Mouse (Mus musculus) forebrain, embryonic 15.5 days (tissue): ENCODE data around the gene Cabp7. TPM values are rescaled to one million over a fixed set of nuclear protein-coding genes. Genes with fewer than 3 reads are reported as not detected.

Experiments used
- ATAC-seq: fragments of 200-750 bp; cut with Nextera tagmentation; replicated peaks from 2 replicates; pipeline ENCODE4 v1.8.0; 2017; ENCODE audit warnings: mild to moderate bottlenecking, moderate TSS enrichment, moderate library complexity
- H3K27ac ChIP-seq: fragments of 300-500 bp; sonication (generic); replicated peaks from 2 replicates; pipeline ENCODE4 v1.5.1; 2015; ENCODE audit warnings: mild to moderate bottlenecking, inconsistent platforms
- H3K27me3 ChIP-seq: fragments of 300-500 bp; sonication (generic); 2 replicates; pipeline ENCODE4 v1.6.1; 2015; ENCODE audit warnings: inconsistent platforms
- H3K36me3 ChIP-seq: fragments of 300-500 bp; sonication (generic); 2 replicates; pipeline ENCODE4 v1.6.1; 2015; ENCODE audit warnings: mild to moderate bottlenecking, inconsistent platforms
- H3K4me1 ChIP-seq: fragments of 300-500 bp; sonication (generic); 2 replicates; pipeline ENCODE4 v1.6.1; 2015; ENCODE audit warnings: inconsistent platforms
- H3K4me2 ChIP-seq: fragments of 300-500 bp; sonication (generic); replicated peaks from 2 replicates; pipeline ENCODE4 v1.6.1; 2015; ENCODE audit warnings: mild to moderate bottlenecking, inconsistent platforms
- H3K4me3 ChIP-seq: fragments of 300-500 bp; sonication (generic); 2 replicates; pipeline ENCODE4 v1.5.1; 2015; ENCODE audit warnings: mild to moderate bottlenecking, inconsistent platforms
- H3K9ac ChIP-seq: fragments of 300-500 bp; sonication (generic); replicated peaks from 2 replicates; pipeline ENCODE4 v1.6.1; 2015; ENCODE audit warnings: mild to moderate bottlenecking, inconsistent platforms
- H3K9me3 ChIP-seq: fragments of 300-500 bp; sonication (generic); 2 replicates; pipeline ENCODE4 v1.6.1; 2016; ENCODE audit warnings: inconsistent platforms
- WGBS: fragments of 180-500 bp; shearing (Covaris S2); methylation state at CpG from one replicate; pipeline ENCODE4 v1.1.7; 2015; ENCODE audit warnings: mixed read lengths; 5-methylcytosine and 5-hydroxymethylcytosine counted together
- polyA plus RNA-seq: library from polyadenylated mRNA; unstranded; fragments of >200 nt; fragmentation: Nextera tagmentation; extraction: Ambion mirVana; gene quantifications from 2 replicates; pipeline ENCODE4 v1.2.1, GENCODE M21; 2015

The Cabp7 gene
- polyA plus RNA-seq, 1 experiment from 2014 or later, result 1.3 TPM

DNA sequence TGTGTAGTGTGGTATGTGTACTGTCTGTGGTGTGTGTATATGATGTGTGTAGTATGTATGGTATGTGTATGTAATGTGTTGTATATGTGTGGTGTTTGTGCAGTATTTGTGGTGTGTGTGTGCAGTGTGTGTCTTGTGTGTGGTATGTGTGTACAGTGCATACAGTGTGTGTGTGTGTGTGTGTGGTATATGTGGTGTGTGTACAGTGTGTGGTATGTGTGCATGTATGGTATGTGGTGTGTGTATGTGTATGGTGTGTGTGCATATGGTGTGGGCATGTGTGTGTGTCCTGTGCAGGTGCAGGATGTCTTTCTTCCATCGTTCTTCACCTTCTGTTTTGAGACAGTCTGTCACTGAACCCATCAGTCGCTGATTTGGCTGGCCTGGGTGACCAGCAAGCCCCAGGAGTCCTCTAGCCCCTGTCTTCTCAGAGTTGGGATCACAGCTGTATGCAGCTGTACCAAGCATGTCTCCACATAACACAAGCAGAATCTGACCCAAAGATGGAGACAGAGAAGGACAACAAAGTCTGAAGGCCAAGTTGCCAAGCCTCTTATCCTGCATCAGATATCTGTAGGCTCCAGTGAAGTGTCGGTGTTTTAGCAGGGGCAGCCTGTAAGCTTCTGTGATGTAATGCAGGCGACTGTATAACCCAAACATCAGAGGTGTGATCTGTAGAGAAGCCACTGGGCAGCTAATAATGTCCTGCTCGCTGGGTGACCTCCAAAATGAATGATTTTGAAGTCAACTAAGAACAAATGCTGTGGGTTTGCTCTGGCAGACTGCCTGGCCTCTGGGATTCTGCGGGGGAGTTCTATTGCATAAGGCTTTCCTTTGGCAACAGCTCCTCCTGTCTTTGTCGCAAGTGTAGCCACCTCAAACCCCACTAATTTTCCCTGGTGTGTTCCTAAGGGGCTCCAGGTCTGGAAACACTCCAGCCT lies 49.3 kb downstream of the Cabp7 start:
- H3K27me3 ChIP-seq, result no peaks in the 10 kb centered on the region
- peaks cover 14% of the 10 kb centered on the region for H3K36me3 ChIP-seq
- no peaks in the 10 kb centered on the region for H3K4me1 ChIP-seq
- WGBS, result 63% methylated on average over 7 of the region's 7 CpGs
- ATAC-seq, result no peak
- H3K4me3 ChIP-seq, result no peak overlapping the region
- no peak overlapping the region for H3K27ac ChIP-seq
- no peaks in the 10 kb centered on the region for H3K9me3 ChIP-seq
- H3K9ac ChIP-seq, result no peak overlapping the region
- H3K4me2 ChIP-seq, result no peak overlapping the region

DNA sequence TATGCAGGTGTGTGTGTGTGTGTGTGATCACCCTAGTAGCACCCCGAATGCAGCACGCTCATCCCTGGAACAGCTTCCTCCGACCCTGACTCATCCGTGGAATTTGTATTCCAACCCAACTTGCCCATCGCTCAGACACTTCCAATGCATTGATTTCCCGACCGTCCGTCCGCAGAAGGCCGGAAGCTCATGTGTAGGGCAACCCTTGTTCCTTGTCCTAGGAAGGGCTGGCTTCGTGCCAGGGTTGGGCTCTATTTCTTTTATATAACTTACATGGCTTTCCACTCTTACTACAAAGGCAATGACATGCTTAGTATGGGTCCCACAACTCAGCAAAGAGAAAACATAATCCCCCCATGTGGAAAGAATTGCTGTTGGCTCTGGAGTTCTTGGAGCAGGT lies 54.4 kb downstream of the Cabp7 start:
- no peaks in the 10 kb centered on the region for H3K27me3 ChIP-seq
- 89% methylated on average over 11 of the region's 11 CpGs for WGBS
- H3K36me3 ChIP-seq, result no peaks in the 10 kb centered on the region
- H3K9me3 ChIP-seq, result no peaks in the 10 kb centered on the region
- H3K4me3 ChIP-seq, result no peak overlapping the region
- H3K27ac ChIP-seq, result no peak overlapping the region
- no peaks in the 10 kb centered on the region for H3K4me1 ChIP-seq
- H3K9ac ChIP-seq, result no peak overlapping the region
- H3K4me2 ChIP-seq, result no peak overlapping the region
- ATAC-seq, result no peak

DNA sequence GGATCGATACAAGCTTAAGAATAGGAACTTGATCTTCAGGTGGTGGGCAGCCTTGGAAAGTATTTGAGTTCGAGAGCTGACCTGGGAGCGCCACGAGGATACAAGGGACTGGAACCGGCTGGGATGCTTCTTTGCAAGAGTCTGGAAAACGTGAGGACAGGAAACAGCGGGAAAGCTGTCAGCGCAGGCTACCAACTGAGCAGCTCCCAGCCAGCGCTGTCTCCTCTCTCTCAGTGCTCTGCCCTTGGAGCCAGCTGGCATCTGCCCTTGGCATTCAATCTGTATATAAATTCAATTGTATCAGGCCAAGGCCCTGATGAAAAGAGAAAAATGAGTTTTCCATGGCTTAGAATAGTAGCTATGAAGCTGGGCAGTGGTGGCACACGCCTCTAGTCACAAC lies 55.4 kb downstream of the Cabp7 start:
- WGBS, result 63% methylated on average over 10 of the region's 10 CpGs
- no peak for ATAC-seq
- no peak overlapping the region for H3K9ac ChIP-seq
- no peaks in the 10 kb centered on the region for H3K36me3 ChIP-seq
- H3K4me3 ChIP-seq, result no peak overlapping the region
- no peak overlapping the region for H3K27ac ChIP-seq
- H3K27me3 ChIP-seq, result no peaks in the 10 kb centered on the region
- H3K4me1 ChIP-seq, result no peaks in the 10 kb centered on the region
- no peaks in the 10 kb centered on the region for H3K9me3 ChIP-seq
- H3K4me2 ChIP-seq, result no peak overlapping the region

DNA sequence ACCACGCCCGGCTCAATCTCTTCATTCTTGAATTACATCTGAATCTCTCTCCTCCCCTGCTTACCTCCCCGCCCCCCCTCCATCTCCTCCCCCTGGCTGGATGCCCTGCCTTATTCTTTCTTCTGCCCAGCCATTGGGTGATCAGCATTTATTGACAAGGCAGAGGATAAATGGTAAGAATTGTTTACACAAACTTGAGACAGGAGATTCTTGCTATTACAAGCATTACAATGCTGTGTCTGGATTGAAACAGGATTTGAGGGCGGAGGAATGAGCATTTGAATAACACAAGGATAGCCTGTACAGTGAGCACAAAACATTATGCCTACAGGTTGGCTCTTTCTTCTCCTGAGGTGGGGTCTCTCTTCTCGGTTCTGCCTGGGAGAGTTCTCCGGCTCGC lies 56.2 kb downstream of the Cabp7 start:
- H3K36me3 ChIP-seq, result no peaks in the 10 kb centered on the region
- no peaks in the 10 kb centered on the region for H3K9me3 ChIP-seq
- no peak overlapping the region for H3K4me3 ChIP-seq
- no peak overlapping the region for H3K9ac ChIP-seq
- H3K4me1 ChIP-seq, result no peaks in the 10 kb centered on the region
- no peak for ATAC-seq
- H3K27ac ChIP-seq, result no peak overlapping the region
- 76% methylated on average over 7 of the region's 7 CpGs for WGBS
- H3K4me2 ChIP-seq, result no peak overlapping the region
- no peaks in the 10 kb centered on the region for H3K27me3 ChIP-seq

DNA sequence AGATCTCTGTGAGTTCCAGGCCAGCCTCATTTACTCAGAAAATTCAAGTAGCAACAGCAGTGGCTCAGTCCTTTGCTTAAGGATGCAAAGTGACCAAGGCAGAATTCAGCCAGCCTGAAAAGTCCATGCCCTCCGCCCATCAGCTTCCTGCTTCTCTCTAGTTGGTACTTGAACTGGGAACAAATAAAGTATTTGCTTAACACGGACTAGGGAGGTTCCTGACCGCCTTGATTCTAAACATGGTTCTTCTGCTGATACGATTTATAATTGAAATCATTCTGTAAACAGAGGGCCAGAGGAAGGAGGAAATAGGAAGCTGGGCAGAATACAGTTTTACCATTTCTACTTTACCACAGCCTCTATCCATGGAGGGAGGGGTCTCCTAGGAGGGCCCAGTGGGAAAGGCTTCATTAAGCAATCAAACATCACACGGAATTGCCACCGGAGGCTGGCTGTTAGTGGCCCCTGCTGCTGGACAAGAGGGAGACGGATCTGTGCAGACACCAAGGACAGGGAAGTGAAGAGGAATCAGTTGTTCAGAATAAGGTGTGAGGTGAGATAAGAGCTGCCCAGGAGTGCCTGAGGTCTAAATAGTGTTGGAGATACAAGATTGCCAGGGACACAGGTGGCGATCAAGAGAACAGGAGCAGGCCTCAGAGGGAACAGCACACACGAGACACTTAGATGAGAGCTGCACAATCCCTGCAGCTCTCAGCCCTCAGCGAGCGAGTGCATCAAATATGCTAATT lies 57.8 kb downstream of the Cabp7 start:
- H3K27me3 ChIP-seq, result no peaks in the 10 kb centered on the region
- 72% methylated on average over 11 of the region's 11 CpGs for WGBS
- H3K4me1 ChIP-seq, result no peaks in the 10 kb centered on the region
- H3K9ac ChIP-seq, result no peak overlapping the region
- no peak overlapping the region for H3K4me3 ChIP-seq
- no peak overlapping the region for H3K4me2 ChIP-seq
- no peak for ATAC-seq
- no peak overlapping the region for H3K27ac ChIP-seq
- 0 out of 2 replicates have a peak, but pooled peaks cover 4% of the 10 kb centered on the region for H3K36me3 ChIP-seq
- H3K9me3 ChIP-seq, result no peaks in the 10 kb centered on the region

DNA sequence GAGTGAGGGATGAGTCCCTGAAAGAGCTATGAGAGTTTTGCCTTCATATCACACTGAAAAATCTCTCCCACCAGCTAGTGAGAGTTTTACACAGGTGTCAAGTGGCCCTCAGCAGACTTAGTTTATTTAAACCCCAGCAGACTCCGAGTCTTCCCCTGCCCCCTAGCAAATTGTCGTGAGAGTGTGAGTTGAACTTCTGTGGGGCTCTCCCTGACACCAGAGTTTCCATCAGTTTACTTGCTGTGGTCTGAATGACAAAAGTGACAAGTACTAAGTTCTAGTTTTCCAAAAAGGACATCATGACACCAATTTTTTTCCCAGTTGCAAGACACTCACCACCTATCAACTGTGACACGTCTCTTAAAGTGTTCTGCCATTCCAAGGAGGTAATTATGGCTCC lies 58.7 kb downstream of the Cabp7 start:
- no peaks in the 10 kb centered on the region for H3K27me3 ChIP-seq
- peaks cover 13% of the 10 kb centered on the region; the same call in 1 of the 2 replicates for H3K36me3 ChIP-seq
- no peak overlapping the region for H3K4me3 ChIP-seq
- 78% methylated on average over 3 of the region's 3 CpGs for WGBS
- H3K4me2 ChIP-seq, result no peak overlapping the region
- H3K9me3 ChIP-seq, result no peaks in the 10 kb centered on the region
- no peak overlapping the region for H3K9ac ChIP-seq
- ATAC-seq, result no peak
- H3K4me1 ChIP-seq, result no peaks in the 10 kb centered on the region
- no peak overlapping the region for H3K27ac ChIP-seq

DNA sequence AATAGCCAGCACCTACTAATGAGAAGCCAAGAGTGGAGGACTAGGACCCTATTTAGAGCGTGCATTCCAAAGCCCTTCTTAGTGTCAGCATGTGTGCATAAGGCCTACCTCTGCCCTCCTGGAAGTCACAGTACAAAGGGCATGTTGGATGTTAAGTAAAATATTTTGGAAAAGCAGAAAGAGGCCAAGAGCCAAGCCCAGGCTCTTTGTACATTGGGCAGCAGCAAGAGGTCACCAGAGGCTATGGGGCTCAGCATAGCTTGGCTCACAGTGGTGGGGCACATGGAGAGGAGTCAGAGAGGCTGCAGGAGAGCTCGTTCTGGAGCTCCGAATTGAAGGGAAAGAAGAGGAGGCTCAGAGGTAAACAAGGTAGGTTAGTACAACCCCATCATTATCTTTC lies 59.6 kb downstream of the Cabp7 start:
- no peak overlapping the region for H3K4me3 ChIP-seq
- no peaks in the 10 kb centered on the region for H3K4me1 ChIP-seq
- no peak for ATAC-seq
- no peak overlapping the region for H3K27ac ChIP-seq
- no peaks in the 10 kb centered on the region for H3K27me3 ChIP-seq
- WGBS, result 83% methylated on average over 3 of the region's 3 CpGs
- H3K4me2 ChIP-seq, result no peak overlapping the region
- H3K9me3 ChIP-seq, result no peaks in the 10 kb centered on the region
- H3K9ac ChIP-seq, result no peak overlapping the region
- H3K36me3 ChIP-seq, result peaks cover 16% of the 10 kb centered on the region; the same call in 1 of the 2 replicates

Other genes with a start within 250 kb of the Cabp7 start
- 42.0 TPM in 2 replicates for gene Mtmr3, start 151.9 kb downstream of the Cabp7 start, polyA plus RNA-seq
- not detected in 2 replicates for gene Gm11032, start 126.7 kb downstream of the Cabp7 start, polyA plus RNA-seq
- 24.0 and 27.1 TPM in 2 replicates for gene Ascc2, start 109.0 kb downstream of the Cabp7 start, polyA plus RNA-seq
- 538 and 557 TPM in 2 replicates for gene Uqcr10, start 42.4 kb downstream of the Cabp7 start, polyA plus RNA-seq
- gene Zmat5, start 42.1 kb downstream of the Cabp7 start, polyA plus RNA-seq, result 72.3 and 78.4 TPM in 2 replicates
- gene Nf2, start 102.8 kb upstream of the Cabp7 start, polyA plus RNA-seq, result 67.2 and 67.3 TPM in 2 replicates
- 133 and 140 TPM in 2 replicates for gene Nipsnap1, start 127.2 kb upstream of the Cabp7 start, polyA plus RNA-seq
- gene Thoc5, start 148.5 kb upstream of the Cabp7 start, polyA plus RNA-seq, result 64.6 and 64.8 TPM in 2 replicates
- gene Nefh, start 201.3 kb upstream of the Cabp7 start, polyA plus RNA-seq, result 0.89 and 0.91 TPM in 2 replicates
- gene Ap1b1, start 240.0 kb upstream of the Cabp7 start, polyA plus RNA-seq, result 78.5 and 81.4 TPM in 2 replicates